Mouse (Mus musculus): ENCODE measurements around the gene Glmn. TPM values are rescaled to one million over a fixed set of nuclear protein-coding genes. Genes with fewer than 3 reads are reported as not detected.

Gene Glmn
- polyA plus RNA-seq (2012; rRNA removed) = 6.5 and 8.0 TPM in 2 replicates

DNA sequence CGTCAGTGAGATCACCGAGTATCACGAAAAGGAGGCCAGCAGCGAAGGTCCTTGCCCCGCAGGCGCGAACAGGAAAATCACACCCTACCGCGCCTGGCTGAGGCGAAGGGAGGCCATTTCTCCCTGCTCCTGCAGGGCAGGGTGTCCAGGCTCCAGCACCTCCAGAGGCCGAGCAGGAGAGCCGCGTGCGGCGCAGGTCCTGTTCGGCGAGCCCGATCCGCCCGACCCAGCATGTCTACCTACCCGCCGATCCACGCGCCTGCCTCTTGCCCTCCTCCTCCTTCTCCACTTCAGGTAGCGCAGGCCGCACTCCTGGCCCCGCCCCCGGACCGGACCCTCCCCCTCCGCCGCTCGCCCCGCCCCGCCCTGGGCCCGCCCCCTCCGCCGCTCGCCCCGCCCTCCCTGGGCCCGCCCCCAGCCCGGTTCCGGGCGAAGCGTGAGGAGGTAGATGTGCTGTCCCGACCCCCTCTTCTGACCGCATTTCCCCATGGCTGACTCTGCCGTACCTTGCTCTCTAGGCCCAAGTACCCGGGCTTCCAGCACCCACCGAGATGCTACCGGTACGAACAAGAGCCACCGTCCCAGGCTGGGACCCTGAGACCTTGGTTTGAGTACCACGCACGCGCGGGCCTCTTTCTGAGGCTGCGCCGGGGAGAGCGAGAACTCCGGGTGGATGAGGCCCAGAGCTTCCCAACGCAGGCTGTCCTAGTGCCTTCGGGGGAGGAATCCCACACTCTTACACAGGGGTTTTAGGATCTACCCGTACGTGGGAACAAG, at the start of gene Glmn, which contains the start of gene Rpap2:
Gene Glmn (minus strand): TSS at position 588 of the 777 bp plus-strand sequence.
Gene Rpap2 (plus strand): TSS at position 73 of the 777 bp plus-strand sequence.
- peak; percentile 85 for DNase-seq (ENCODE audit: low spot score)

DNA sequence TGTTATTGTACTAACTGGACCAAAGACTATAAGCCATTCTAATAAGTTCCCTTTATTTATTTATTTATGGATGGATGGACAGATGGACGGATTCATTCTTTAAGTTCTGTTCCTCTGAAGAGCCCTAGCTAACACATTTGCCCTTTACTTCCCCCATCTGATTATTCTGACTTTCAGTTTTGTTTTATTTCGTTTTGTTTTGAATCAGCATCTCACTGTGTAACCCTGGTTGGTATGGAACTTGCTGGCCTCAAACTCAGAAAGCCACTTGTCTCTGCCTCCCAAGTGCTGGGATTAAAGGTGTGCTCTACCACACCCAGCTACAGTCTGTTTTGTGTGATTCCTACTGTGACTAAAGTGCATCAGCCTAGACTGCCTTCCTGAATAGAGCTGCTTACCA, 48.2 kb upstream of the Glmn start:
- DNase-seq (ENCODE audit: low spot score) = no peak

DNA sequence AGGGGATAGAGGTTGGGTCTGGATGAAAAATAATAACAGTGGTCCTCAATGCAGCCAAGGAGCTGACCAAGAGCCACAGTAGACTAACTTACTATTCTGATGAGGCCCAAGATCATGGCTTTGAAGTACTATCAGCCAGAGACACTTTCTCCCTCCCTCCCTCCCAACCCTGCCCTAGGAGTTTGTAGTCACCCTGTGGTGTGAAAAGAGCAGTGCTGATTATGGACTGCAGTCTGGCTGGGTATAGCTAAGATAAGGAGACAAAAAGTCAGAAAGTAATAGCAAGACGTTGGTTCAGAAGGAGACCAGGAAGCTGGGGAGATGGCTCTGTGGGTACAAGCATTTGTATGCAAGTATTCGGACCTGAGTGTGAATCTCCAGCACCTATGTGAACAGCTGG, 46.9 kb upstream of the Glmn start:
- no peak for DNase-seq (ENCODE audit: low spot score)

DNA sequence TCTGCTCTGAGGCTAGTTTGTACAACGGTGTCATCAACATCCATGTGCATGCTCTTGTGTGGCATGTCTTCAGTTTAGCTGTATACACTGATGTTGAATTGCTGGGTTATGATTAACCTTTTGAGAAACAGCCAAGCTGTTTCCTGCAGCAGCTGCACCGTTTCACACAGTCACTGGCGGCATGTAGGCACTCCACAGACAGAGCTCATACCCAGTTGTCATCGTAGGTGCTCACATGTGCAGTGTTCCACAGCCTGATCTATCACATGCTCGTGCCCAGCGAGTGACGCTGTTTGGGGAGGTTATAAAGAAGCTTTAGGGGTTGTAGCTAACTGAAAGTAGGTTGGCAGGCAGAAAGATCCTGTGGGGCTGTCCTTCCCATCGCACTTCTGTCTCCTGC, 40.7 kb upstream of the Glmn start:
- no peak for DNase-seq (ENCODE audit: low spot score)

DNA sequence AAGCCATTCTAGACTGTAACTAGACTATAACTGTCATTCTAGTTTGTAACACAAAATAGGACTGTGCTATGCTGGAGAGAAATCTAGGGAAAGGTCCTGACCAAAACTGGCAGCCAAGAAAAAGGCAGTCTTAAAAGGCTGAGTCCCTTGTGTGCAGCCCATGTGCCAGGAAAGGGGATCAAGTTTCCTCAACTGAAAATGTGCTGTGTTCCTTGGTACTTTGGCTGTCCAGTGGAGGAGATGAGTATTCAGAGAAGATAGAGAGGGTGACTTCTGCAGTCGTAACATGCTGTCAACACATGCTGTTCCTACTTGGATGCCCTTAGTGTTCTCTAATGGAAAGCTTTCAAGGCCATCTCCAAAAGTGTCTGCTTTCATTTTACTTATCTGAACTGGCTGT, 39.4 kb upstream of the Glmn start:
- no peak for DNase-seq (ENCODE audit: low spot score)

DNA sequence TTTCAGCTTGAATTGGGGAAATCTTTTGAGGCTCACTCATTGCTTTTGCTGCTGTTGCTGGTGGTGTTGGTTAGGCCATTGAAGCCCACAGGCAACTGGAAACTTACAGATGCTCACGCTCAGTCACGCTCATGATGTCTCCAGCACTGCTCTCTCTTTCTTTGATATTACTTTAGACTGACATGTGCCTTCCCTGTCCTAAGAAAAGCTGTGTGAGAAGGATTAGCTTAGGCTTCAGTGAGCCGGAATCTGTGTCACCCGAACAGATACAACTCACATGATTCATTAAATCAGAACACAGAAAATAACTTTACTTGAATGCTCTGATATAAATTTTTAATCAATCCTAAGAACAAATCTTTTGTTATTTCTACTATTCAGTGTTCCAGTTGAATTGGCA, 36.0 kb upstream of the Glmn start:
- no peak for DNase-seq (ENCODE audit: low spot score)

DNA sequence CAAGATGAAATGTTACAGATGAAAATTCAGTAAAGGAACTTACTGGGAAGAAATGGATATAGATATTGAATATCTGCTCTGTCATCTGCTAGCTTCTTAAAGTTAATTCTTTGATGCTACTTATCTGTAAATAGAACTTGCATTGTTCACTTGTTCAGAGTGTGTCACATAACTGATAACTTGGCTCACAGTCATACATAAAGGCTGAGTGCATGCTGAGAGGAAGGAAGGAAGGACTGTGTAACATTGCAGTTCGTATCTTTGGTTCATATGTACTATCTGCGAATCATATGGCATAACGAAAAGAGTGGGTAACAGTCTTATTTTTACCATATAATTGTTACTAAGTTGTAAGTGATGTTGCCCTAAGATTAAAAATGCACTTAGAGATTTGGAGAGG, 23.6 kb upstream of the Glmn start:
- DNase-seq (ENCODE audit: low spot score) = no peak

DNA sequence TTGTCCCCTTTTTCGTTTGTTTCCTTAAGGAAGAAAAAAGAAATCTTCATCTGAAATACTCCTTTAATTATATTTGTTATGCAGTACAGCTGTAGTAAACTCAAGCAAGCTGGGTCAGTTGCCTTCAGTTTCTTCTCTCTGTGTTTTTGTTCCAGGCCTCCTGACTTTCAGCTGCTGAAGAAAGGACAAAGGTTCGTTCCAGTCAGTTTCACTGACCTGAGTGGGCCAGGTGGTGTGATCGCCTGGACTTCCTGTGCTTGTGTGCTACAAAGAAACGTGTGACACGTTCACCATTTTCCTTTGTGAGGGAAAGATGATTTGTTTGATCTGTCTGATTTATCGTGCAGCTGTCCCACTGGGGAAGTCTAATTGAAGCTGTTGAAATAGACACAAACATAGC, 20.3 kb upstream of the Glmn start:
- DNase-seq (ENCODE audit: low spot score) = no peak

DNA sequence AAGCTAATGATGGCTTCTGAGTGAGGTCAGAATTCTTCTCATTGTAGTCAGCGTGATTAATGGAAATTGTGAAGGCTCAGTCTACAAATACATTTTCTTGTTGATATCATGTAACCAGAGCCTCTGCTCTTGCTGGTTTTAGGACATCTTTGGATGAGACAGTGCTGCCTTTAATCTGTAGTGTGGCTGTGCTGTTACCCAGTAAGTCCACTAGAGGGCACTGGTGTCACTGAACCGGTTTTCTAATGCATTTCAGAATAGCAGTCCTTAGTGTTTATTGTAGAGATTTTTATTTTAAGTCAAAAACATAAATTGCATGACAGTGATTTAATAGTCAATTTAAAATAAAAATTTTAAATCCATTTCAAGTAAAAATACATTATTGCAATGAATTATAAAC, 13.5 kb upstream of the Glmn start:
- DNase-seq (ENCODE audit: low spot score) = no peak

DNA sequence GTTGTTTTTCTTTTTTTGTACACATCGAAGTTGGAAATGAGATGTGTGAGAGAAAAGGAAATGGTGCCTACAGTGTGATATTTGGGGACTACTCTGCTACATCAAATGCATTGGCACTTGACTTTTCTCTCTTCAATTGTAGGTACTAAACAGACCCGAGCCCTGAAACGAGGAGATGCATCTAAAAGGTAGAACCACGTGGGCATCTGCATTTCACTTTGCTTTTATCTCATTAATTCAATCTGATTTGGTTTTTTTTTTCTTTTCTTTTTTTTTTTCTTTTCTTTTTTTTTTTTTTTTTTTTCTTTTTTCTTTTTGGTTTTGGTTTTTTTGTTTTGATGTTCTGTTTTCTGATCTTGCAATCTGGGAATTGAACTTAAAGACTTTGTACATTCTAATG, 692 bp upstream of the Glmn start:
- DNase-seq (ENCODE audit: low spot score) = no peak

DNA sequence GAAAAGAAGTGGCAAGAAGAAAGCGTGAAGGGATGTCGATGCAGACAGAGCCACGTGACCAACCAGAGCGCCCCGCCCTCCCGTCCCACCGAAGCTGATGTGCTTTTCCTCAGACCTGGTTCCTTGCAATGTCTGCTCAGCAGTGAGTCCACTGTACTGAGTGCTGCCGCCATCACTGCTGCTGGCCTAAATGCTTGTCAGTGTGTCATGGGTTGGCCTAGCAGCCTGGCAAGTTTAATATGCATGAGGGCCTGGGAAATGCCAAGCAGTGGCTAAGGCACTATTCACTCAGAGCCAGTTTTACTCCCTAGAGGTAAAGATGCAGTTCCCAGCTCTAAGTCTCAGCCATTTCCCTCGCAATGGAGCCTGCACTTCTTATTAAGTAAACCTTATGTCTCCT, 28.5 kb downstream of the Glmn start:
- no peak for DNase-seq (ENCODE audit: low spot score)

DNA sequence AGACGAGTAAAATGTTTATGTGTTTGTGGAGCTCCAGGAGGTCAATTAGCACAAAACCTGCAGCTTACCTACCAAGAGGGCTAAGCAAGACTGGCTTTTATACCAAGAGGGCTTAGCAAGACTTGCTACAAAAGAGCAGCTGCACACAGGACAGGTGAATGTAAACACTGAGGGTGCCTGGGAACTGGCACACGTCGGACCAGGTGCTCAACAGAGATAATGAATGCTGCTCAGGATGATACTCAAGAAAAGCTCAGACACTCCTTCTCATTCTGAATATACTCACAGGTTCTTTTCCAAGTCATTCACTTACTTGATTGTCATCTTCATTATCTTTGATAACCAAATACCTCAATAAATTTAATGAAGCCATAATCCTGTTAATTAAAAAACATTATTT, 40.7 kb downstream of the Glmn start:
- DNase-seq (ENCODE audit: low spot score) = no peak

DNA sequence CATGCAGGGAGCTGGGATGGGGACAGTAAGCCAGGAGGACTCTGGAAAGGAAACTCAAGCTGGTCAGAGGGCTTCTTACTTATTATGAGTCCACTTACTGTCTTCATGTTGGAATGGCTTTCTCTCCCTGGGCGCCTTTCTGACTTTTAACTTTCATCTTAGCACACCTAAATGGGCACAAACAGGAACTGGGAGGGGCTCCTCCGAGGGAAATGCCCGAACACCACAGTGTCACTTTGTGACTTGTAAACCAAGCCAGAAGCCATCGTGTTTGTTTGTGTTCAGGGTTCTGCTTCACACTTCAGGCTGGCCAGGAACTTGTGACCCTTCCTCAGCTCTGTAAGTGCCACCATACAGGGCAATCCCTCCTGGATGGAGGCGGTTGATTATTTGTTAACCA, 43.4 kb downstream of the Glmn start:
- DNase-seq (ENCODE audit: low spot score) = no peak

DNA sequence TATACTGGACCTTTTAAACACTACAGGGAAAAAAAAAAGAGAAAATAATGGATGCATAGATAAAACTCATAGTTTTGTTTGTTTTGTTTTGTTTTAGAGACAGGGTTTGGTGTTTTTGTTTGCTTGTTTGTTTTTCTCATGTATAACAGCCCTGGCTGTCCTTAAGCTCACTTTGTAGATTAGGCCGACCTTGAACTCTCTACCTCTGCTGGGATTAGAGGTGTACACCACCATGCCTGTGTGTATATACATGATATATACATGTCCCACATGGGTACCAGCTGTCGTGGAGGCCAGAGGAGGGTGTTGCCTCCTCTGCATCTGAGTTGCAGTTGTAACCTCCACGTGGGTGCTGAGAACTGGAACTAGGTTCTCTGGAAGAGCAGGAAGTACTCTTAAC, 49.2 kb downstream of the Glmn start:
- no peak for DNase-seq (ENCODE audit: low spot score)

DNA sequence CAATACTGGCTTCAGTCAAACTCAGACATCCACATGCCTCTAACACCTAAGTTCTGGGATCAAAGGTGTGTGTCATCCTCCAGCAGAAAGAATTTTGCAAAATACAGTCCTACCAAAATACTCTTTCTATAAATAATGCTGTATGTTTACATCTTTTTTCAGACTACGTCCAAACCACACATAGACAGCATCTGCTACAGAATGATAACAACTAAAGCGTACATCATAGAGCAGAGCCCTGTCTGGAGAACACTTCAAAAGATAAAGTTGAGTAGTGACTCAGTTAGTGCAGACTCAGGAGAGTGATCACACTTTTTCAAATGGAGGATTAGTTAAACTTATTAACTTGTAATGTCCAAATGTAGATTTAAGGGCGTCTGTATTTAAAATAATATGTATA, 49.7 kb downstream of the Glmn start:
- no peak for DNase-seq (ENCODE audit: low spot score)

DNA sequence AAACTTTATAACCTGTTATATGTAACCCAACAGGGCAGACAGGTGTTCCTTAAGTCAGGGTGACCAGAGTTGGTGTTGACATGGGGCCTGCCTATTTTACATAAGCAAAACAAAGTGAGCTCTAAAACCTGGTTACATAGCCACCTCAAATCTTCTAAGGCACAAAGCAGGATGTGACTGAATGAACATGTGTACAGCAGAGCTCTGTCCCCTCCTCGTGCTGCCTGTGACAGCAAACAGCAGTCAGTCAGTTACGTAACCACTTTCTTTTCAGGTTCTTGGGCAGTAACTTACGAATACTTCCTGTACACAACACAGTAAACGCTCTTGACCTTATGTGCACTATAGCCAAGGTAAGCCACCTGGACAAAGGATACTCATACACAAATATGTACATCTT, 51.8 kb downstream of the Glmn start:
- no peak for DNase-seq (ENCODE audit: low spot score)

DNA sequence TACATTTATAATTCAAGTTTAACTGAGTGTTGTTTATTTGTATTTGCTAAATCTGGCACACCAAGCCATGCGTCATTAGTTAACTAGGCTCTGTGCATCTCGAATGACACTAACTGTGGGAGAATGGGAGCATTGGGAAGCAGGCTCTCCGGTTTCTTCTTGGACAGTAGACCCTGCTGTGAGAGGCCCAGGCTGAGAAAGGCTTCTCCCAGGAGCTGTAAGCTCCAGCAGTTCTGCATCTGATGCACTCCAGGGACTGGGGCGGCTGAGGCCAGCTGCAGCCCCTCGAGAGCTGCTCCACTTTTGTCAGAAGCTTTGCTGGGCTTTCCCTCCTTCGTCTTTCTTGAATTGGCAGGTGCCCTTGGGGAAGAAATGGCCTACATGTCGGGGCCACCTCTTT, 56.0 kb downstream of the Glmn start:
- no peak for DNase-seq (ENCODE audit: low spot score)

DNA sequence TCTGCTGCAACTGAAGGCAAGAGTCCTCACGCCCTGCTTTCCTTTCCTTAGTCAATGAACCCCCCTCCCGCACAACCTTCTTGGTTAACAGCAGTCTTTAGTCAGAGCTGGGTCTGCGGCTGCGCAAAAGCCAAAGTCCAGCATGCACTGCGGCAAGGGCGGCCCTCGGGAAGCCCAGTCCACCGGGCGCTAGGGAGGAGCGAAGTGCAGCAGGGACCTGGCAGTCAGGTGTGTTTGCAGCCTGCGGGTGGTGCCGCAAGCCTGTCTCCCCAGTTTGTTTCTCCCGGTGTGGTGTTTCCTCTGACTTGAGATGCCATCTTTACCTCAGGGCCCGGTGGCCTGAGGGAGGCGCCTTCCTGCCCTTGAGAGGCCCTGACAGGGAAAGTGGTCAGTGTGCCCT, 63.1 kb downstream of the Glmn start, which contains the start of gene 1700028K03Rik:
Gene 1700028K03Rik (plus strand): TSS at position 129 of the 400 bp plus-strand sequence.
- no peak for DNase-seq (ENCODE audit: low spot score)

DNA sequence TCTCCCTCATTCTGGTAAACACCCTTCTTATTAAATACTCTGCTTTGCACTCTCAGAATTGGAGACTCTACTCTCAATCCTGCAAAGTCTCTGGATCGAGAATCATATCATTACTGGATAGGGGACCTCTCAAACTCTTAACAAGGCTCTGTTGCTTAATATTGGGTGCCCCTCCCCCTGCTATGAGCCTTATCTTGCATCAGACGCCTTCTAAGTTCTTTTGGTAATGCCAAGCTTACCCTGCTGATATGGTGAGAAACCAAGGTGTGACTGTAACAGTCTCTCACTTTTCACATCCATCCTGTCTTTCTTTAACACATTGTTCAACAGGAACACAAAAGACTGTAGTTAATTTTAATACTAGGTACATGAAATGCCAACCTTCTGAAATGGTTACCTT, 64.1 kb downstream of the Glmn start:
- DNase-seq (ENCODE audit: low spot score) = no peak

DNA sequence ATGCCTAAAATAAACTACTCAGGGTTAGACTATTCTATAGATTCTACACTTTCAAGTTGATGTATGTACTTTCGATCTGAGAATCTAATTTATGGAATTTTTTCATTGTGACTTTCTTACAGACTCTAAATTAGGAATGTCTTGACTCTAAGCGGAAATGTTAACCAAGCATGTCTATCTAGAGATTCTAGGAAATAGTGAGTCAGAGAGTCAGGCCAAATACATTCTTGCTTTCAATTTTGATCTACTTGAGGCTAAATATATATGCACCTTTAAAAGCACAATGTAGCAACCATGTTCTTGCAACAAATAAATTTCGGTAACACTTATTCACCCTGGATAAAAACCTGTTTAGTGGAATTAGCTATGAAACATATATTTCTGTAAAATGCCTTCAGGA, 68.8 kb downstream of the Glmn start:
- DNase-seq (ENCODE audit: low spot score) = no peak

DNA sequence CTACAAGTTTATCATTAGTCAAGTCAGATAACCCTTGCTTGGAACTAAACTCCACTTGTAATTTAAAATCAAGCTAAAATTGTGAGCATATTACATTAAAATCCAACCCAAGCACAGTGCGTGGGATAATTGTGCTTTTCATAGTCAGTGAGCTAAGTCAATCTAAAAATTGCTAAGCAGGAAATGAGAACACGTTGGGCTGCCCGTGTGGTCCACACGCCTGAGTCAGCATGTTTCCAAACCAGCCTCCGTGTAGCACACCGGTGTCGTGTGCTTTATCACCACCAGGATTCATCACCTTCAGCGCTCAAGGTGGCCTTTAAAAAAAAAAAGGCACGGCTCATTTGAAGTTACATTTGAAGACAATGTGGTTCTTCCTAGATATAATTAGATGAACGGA, 73.4 kb downstream of the Glmn start:
- DNase-seq (ENCODE audit: low spot score) = no peak

DNA sequence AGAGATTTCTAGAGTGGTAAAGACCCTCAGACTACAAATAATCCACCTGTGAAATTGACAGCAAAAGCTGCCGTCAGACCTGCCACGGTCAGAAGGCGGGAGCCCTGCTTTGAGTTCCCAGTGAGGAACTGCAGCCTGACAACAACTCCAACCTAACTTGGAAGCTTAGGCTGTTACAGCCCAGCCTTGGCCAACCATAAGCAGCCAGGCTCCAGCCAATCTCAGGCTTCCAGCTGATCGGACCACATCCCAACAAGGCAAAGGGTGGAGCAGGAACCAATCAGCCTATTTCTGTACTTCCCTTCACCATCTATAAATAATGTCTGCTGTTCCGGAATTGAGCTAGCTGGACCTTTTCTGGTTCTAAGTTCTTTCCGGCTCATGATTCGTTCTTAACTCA, 75.8 kb downstream of the Glmn start:
- DNase-seq (ENCODE audit: low spot score) = no peak

DNA sequence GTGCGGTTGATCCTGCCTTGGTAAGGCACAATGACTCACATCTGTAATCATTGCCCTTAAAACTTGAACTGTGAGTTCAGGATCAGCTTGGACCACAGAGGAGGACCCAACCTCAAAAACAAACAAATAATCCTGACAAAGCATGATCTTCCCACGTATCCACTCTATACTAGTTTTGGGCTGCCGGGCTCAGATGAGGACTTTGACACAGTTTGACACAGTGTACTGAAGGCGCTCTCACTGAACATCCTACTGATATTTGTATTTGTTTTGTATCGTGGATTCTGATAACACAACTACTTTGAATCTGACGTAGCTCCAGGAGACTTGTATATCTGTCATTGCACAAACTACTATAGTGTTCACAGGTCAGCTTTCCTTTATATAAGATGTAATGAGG, 76.3 kb downstream of the Glmn start:
- no peak for DNase-seq (ENCODE audit: low spot score)

DNA sequence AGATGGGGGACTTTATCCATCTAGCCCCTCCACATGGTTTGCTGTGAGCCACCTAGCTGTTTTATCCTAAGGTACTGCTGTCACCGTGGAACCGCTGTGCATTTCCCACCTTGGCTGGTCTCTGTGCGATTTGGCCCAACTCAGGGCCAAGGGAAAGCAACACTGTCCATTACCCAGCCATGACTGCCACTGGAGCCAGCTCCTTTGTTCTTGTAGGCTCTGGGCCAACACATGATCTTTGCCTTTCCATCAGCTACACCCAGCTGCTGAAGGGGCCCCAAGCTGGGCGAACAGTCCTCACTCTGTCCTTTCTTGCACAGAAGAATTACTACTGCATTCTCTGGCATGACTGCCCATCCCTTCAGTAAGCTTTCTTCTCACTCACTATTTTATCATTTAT, 79.1 kb downstream of the Glmn start:
- no peak for DNase-seq (ENCODE audit: low spot score)
